Mouse (Mus musculus) liver, adult 2 months (tissue): ENCODE measurements at regions not wholly inside any gene's neighbourhood (a gene's known extent, or its start where the extent isn't known, plus 50 kb on each side); places are given as distances from the start of the nearest gene placed in this dataset.

Source experiments
- DNase-seq: peaks from one replicate; pipeline ENCODE4 v3.0.0-alpha.2; 2011; ENCODE audit warnings: low read depth, low spot score; ENCODE audit errors: extremely low read depth
- H3K27ac ChIP-seq: fragments of 200-500 bp; replicated peaks from 2 replicates; pipeline ENCODE4 v1.5.1; 2012; ENCODE audit warnings: low read depth, mild to moderate bottlenecking, control low read depth, inconsistent platforms, low read length; ENCODE audit not compliant: insufficient read depth
- H3K27me3 ChIP-seq: fragments of 200-500 bp; 2 replicates; pipeline ENCODE4 v1.6.1; 2012; ENCODE audit warnings: mild to moderate bottlenecking, moderate library complexity, low read length, inconsistent platforms; ENCODE audit not compliant: control insufficient read depth, insufficient read depth
- H3K36me3 ChIP-seq: fragments of 200-500 bp; 2 replicates; pipeline ENCODE4 v1.6.1; 2012; ENCODE audit warnings: low read length, inconsistent platforms; ENCODE audit not compliant: control insufficient read depth, insufficient read depth
- H3K4me1 ChIP-seq: fragments of 200-500 bp; 2 replicates; pipeline ENCODE4 v1.6.1; 2011; ENCODE audit warnings: low read length; ENCODE audit not compliant: control insufficient read depth, insufficient read depth
- H3K4me3 ChIP-seq: fragments of 200-500 bp; 2 replicates; pipeline ENCODE4 v1.5.1; 2011; ENCODE audit warnings: low read depth, mild to moderate bottlenecking, control low read depth, low read length, moderate library complexity; ENCODE audit not compliant: insufficient read depth
- H3K79me2 ChIP-seq: fragments of 200-500 bp; 2 replicates; pipeline ENCODE4 v1.6.1; 2012; ENCODE audit warnings: inconsistent platforms, mild to moderate bottlenecking, low read length, moderate library complexity; ENCODE audit not compliant: control insufficient read depth, insufficient read depth
- H3K9ac ChIP-seq: fragments of 200-500 bp; 2 replicates; pipeline ENCODE4 v1.6.1; 2012; ENCODE audit warnings: low read depth, mild to moderate bottlenecking, control low read depth, inconsistent platforms, low read length
- CTCF ChIP-seq: fragments of 200-500 bp; IDR thresholded peaks from 2 replicates; pipeline ENCODE4 v1.5.1; 2011; ENCODE audit warnings: low read depth, low read length, control low read depth
- POLR2A ChIP-seq: fragments of 200-500 bp; IDR thresholded peaks from 2 replicates; pipeline ENCODE4 v1.6.1; 2011; ENCODE audit warnings: low read length, control low read depth; ENCODE audit not compliant: insufficient read depth; ENCODE audit errors: extremely low read depth
- WGBS: fragments of 180-500 bp; shearing (Covaris S2); methylation state at CpG from one replicate; pipeline ENCODE4 v1.1.7; 2018; 5-methylcytosine and 5-hydroxymethylcytosine counted together

DNA sequence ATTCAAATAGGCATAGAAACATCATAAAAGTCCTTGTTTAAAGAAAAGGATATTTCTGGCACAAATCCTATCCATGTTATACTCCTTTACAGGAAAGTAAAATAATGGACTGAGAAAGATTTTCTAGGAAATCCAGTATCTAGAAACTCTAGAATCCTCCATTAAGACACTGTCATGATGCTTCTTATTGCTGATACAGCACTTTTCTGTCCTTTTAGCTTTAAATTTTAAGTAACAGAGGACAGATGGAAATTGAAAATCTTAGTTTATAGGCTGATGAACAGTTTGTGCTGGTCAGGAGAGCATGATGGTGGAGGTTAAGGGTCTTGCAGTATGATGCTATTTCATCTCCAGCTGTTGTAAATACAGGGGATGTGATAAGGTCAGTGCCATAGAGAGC is 459.9 kb downstream of the Olfm4 start:
- Histone ChIP-seq H3K9ac (no peak overlapping the region), H3K4me1 (no peaks in the 10 kb centered on the region), H3K27ac (no peak overlapping the region), H3K79me2 (no peaks in the 10 kb centered on the region), H3K4me3 (no peak overlapping the region), H3K27me3 (no peaks in the 10 kb centered on the region), H3K36me3 (no peaks in the 10 kb centered on the region)
- DNase-seq, result no peak
- no peak for TF ChIP-seq CTCF
- no peak for TF ChIP-seq POLR2A

DNA sequence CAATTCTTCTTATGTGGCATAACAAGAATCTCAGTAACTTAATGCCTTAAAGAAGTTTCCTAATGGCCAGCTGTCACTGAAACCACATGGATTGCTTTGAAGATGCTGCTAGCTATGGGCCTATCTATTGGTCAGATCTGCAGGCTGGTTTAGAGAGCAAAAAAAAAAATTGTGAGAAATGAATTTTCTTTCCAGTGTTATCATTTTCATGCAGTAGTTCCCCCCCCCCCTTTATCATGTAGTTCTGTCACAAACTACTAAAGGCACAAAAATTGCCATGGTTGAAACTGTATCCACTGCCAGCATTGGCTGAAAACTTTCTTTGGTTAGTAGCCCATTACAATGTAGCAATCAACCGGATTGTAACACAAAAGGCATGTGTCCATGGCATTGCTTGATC is 487.6 kb downstream of the Olfm4 start:
- H3K27ac ChIP-seq, result no peak overlapping the region
- TF ChIP-seq CTCF (no peak), POLR2A (no peak)
- no peak overlapping the region for H3K4me3 ChIP-seq
- no peaks in the 10 kb centered on the region for H3K4me1 ChIP-seq
- H3K9ac ChIP-seq, result no peak overlapping the region
- WGBS, result 43% methylated on average over 1 of the region's 1 CpGs
- DNase-seq, result no peak
- no peaks in the 10 kb centered on the region for H3K79me2 ChIP-seq
- H3K27me3 ChIP-seq, result no peaks in the 10 kb centered on the region
- H3K36me3 ChIP-seq, result no peaks in the 10 kb centered on the region

DNA sequence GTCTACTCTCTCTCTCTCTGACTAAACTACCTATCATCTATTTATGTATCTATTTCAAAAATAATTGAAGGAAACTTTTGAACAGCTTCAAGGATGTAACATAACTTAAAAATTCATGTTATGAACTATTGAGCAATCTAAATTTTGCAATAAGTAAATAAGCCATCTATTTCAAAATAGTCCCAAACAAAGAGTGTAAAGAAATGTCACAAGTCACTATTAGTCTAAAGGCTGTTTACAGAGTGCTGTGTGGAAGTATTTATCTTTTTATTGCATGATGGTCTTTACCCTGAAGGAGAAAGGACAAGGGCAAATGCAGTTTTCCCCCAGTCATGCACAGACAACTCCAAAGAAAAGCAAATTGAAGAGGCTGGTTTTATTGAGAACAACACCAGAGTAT is 496.0 kb downstream of the Olfm4 start:
- H3K27ac ChIP-seq, result no peak overlapping the region
- H3K27me3 ChIP-seq, result no peaks in the 10 kb centered on the region
- no peaks in the 10 kb centered on the region for H3K79me2 ChIP-seq
- H3K4me3 ChIP-seq, result no peak overlapping the region
- H3K4me1 ChIP-seq, result no peaks in the 10 kb centered on the region; the same call in 1 of the 2 replicates
- no peak for TF ChIP-seq CTCF
- no peaks in the 10 kb centered on the region for H3K36me3 ChIP-seq
- H3K9ac ChIP-seq, result no peak overlapping the region
- peak; percentile 76 for DNase-seq

DNA sequence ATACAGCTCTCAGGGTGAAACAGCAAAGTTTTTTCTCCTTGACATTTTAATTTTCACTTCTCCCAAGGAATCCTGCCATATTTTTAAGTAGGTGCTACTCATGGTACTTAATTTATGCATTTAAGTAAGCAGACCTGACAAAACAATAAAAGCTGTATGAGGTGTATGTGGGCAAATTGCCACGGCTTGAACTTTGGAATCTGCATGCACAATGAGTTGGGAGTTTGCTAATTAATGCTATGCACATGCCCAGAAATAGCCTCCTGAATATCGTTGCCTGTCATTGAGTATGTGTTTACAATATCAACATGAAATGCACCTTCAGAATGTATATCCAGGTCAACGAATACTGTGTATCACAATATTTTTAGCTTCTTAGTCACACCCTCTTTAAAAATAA is 498.9 kb downstream of the Olfm4 start:
- no peak overlapping the region for H3K9ac ChIP-seq
- H3K79me2 ChIP-seq, result no peaks in the 10 kb centered on the region
- no peak overlapping the region for H3K27ac ChIP-seq
- TF ChIP-seq CTCF, result no peak
- TF ChIP-seq POLR2A, result no peak
- H3K4me1 ChIP-seq, result no peaks in the 10 kb centered on the region; the same call in 1 of the 2 replicates
- H3K4me3 ChIP-seq, result no peak overlapping the region
- 84% methylated on average over 3 of the region's 3 CpGs for WGBS
- H3K27me3 ChIP-seq, result no peaks in the 10 kb centered on the region
- DNase-seq, result peak; percentile 7
- H3K36me3 ChIP-seq, result no peaks in the 10 kb centered on the region

DNA sequence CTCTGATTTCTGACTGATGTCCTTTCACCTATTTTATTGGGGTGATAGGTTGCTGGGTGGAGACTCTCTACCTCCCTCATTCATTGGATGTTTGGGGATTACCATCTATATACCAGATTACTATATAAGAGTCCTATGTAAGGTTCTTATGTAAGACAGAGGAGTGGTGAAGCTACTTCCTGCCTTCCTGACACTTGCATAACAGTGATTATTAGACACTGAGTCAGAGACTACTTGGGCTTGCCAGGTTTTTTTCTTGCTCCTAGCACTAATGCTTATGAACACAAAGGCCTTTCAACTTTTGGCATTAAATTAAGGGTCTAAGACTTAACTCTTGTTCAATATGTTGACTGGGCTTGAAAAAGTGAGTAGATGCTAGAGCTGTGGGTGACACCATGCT is 500.4 kb downstream of the Olfm4 start:
- Histone ChIP-seq H3K4me3 (no peak overlapping the region), H3K27me3 (no peaks in the 10 kb centered on the region), H3K79me2 (no peaks in the 10 kb centered on the region), H3K36me3 (no peaks in the 10 kb centered on the region), H3K4me1 (no peaks in the 10 kb centered on the region; the same call in 1 of the 2 replicates), H3K9ac (no peak overlapping the region), H3K27ac (no peak overlapping the region)
- TF ChIP-seq POLR2A (no peak), CTCF (no peak)
- no peak for DNase-seq

DNA sequence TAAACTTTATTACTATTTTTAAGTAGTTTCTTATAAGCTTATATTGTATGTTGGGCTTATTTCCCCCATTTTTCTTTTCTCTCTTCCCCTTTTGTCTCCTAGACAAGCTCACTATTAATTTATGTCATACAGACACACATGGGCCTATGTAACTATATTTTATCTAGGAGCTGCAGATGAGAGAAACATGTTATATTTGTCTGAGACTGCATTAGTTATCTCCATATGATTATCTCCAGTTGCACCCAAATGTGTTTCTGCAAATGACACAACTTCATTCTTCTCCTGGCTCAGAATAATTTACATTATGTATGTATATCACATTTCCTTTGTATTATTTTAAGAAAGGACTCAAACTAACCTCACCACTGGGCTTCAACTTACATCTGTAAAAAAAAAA is 501.3 kb downstream of the Olfm4 start:
- no peaks in the 10 kb centered on the region for H3K36me3 ChIP-seq
- no peak for DNase-seq
- no peak overlapping the region for H3K9ac ChIP-seq
- no peaks in the 10 kb centered on the region; the same call in 1 of the 2 replicates for H3K4me1 ChIP-seq
- no peaks in the 10 kb centered on the region for H3K27me3 ChIP-seq
- H3K79me2 ChIP-seq, result no peaks in the 10 kb centered on the region
- H3K4me3 ChIP-seq, result no peak overlapping the region
- TF ChIP-seq POLR2A (no peak), CTCF (no peak)
- H3K27ac ChIP-seq, result no peak overlapping the region
